ENCODE assay signal across 24 mouse cellular contexts in the genomic region with DNA sequence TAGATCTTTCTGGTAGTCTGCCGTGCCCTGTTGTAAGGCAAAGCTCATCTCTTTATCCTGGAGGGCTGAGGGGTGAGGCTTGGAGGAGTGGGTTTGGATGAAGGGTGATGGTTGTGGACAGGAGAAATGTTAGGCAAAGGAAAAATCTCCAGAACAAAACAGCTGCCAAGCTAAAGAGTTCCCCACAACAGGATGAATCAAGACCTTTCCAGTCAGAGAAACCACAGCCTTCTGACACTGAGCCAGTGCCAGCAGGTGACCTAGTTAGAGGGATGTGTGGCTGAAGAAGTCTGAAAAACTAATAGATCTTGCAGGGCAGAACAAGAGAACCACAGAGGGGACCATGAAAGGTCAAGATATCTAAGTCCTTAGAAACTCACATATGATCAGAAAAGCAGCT. TPM values are rescaled to one million over a fixed set of nuclear protein-coding genes. Genes with fewer than 3 reads are reported as not detected.
DNase-seq lines count a peak whose midpoint lies in the region; ATAC-seq and TF ChIP-seq lines count a peak whose summit lies in the region.
"Had no signal": no experiment of that assay in that cellular context is flagged by ENCODE, and none has a peak within 500 bp of the region (broad histone marks: within the 10 kb centered on the region; RNA-seq: fewer than 3 reads in every experiment).

No protein-coding gene starts in this region.

- no peak overlapping the region for H3K4me2 ChIP-seq in forebrain, embryonic 14.5 days (ENCODE audit: low read length)
- H3K4me2 ChIP-seq: embryonic facial prominence, embryonic 13.5 days; forebrain, embryonic 15.5 days; heart, embryonic 11.5 days; heart, embryonic 15.5 days; hindbrain, embryonic 13.5 days had no signal

- WGBS in forebrain, embryonic 14.5 days: 94% methylated on average over 1 of the region's 1 CpGs

- H3K4me3 ChIP-seq in gastrocnemius, adult 2 months: no peak overlapping the region
- no peak overlapping the region for H3K4me3 ChIP-seq in forebrain, embryonic 14.5 days (ENCODE audit: low read depth, low read length)
- H3K4me3 ChIP-seq: embryonic facial prominence, embryonic 13.5 days; forebrain, embryonic 10.5 days; forebrain, embryonic 15.5 days; heart, adult 2 months; heart, embryonic 15.5 days; hindbrain, embryonic 13.5 days had no signal

- H3K9me3 ChIP-seq in forebrain, embryonic 14.5 days (replicated peaks; ENCODE audit: control insufficient read depth, low read length): no peaks in the 10 kb centered on the region
- H3K9me3 ChIP-seq: embryonic facial prominence, embryonic 13.5 days; forebrain, embryonic 10.5 days; forebrain, embryonic 15.5 days; heart, embryonic 15.5 days; hindbrain, embryonic 13.5 days had no signal

- H3K27me3 ChIP-seq in forebrain, embryonic 14.5 days (replicated peaks; ENCODE audit: control insufficient read depth, insufficient read depth, low read length): peaks cover 12% of the 10 kb centered on the region; the same call in 1 of the 2 replicates

- peak; percentile 43 to 52 for DNase-seq in adrenal gland, adult (ENCODE audit: inconsistent age in 2 of 2, low spot score in 1 of 2)
- no peak for DNase-seq in adrenal gland, adult 8-10 months
- DNase-seq in cerebellum, adult 18-20 months: peak; percentile 4 to 8
- DNase-seq in cerebellum, adult 11-12 months: no peak
- peak; percentile 15 for DNase-seq in gastrocnemius, adult 2 months
- no peak for DNase-seq in gastrocnemius, postnatal 4 days (ENCODE audit: low spot score in 2 of 2)
- DNase-seq in forebrain, embryonic 14.5 days (ENCODE audit: low spot score): no peak
- DNase-seq: adrenal gland, postnatal 25 days; gastrocnemius, postnatal 10 days; heart, adult 2 months; heart, postnatal 14 days; kidney, adult 11 months; kidney, adult 9 months had no signal

- no peak overlapping the region for H3K27ac ChIP-seq in gastrocnemius, adult 2 months
- H3K27ac ChIP-seq in forebrain, embryonic 14.5 days (ENCODE audit: low read depth, low read length): no peak overlapping the region
- H3K27ac ChIP-seq: embryonic facial prominence, embryonic 13.5 days; forebrain, embryonic 10.5 days; forebrain, embryonic 15.5 days; heart, adult 2 months; heart, embryonic 15.5 days; hindbrain, embryonic 13.5 days; hindbrain, postnatal 0 days; kidney, postnatal 0 days had no signal

- no peaks in the 10 kb centered on the region for H3K4me1 ChIP-seq in forebrain, embryonic 14.5 days (ENCODE audit: control insufficient read depth, insufficient read depth, low read length)
- H3K4me1 ChIP-seq: forebrain, embryonic 10.5 days; forebrain, embryonic 15.5 days; heart, embryonic 15.5 days; hindbrain, embryonic 13.5 days had no signal

- no peaks in the 10 kb centered on the region for H3K36me3 ChIP-seq in forebrain, embryonic 14.5 days (ENCODE audit: control insufficient read depth, insufficient read depth, low read length)
- H3K36me3 ChIP-seq: embryonic facial prominence, embryonic 13.5 days; forebrain, embryonic 10.5 days; forebrain, embryonic 15.5 days; heart, embryonic 15.5 days; hindbrain, embryonic 13.5 days had no signal

- no peak for ATAC-seq in forebrain, embryonic 14.5 days
- ATAC-seq: activated CD4-positive, CD25-positive, alpha-beta regulatory T cell, adult 4 months; forebrain, embryonic 15.5 days; hindbrain, postnatal 0 days; Patski had no signal

- intact Hi-C loops in gastrocnemius, adult 2 months (cut with DNase I): no loop called here

- no peak overlapping the region for H3K9ac ChIP-seq in forebrain, embryonic 14.5 days (ENCODE audit: low read length)
- H3K9ac ChIP-seq: embryonic facial prominence, embryonic 13.5 days; forebrain, embryonic 15.5 days; heart, embryonic 15.5 days; hindbrain, embryonic 13.5 days had no signal

- TF ChIP-seq CTCF in gastrocnemius, adult 2 months (IDR thresholded peaks at IDR 0.05): no peak

RNA-seq across cellular contexts. Expression of a gene that starts 24.8 kb away (rescaled TPM):
- 10 to 100 TPM; 15.5 to 67.8 (median 38.5) TPM for total RNA-seq in adrenal gland, adult 8-10 months (2022)
- total RNA-seq in gastrocnemius, adult 2 months (2021): 1 to 10 TPM; 1.5 to 6.0 TPM
- total RNA-seq in gastrocnemius, postnatal 4 days (2021): 10 to 100 TPM; 32.8 to 36.7 TPM
- 27.5 and 29.8 TPM in 2 replicates for polyA plus RNA-seq in forebrain, embryonic 14.5 days (2014; fragmentation: Nextera tagmentation; extraction: Ambion mirVana)
- total RNA-seq: MEL had no signal
- polyA plus RNA-seq: activated CD4-positive, CD25-positive, alpha-beta regulatory T cell, adult 4 months had no signal

Comparison
In these comparisons a context has a peak if more than half of its experiments do, and no peak if none do; other contexts are left out.
1. DNase-seq: peak in adrenal gland, adult (2 of 2), cerebellum, adult 18-20 months (2 of 2) and gastrocnemius, adult 2 months (single experiment); none in adrenal gland, adult 8-10 months (single experiment), cerebellum, adult 11-12 months (single experiment), gastrocnemius, postnatal 4 days (0 of 2) and forebrain, embryonic 14.5 days (single experiment).